ENCODE assay signal across 9 mouse cellular contexts in the genomic region with DNA sequence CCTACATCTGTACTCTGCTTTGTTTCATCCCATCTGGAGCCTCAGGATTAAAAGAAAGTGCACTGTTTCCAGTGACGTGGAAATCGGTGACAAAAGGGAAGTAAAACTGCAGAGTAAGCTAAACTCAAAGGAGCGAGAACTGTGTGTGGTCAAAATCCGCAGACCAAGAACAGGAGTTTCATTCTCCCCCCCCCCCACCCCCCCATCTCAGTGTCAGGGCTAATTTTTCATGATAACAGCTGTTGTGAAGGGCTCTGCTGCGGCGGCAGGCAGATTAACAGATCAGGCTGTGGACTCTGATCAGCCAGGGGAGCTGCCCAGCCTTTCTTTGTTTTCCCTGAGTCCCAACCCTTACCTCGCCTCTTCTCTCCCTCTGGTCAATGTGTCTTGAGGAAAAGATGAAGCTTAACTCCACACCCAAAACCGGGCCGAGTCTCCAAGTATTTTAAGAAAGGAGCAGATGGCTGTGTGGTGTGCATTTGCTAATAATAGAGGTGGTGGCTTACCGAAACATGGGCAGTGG. TPM values are rescaled to one million over a fixed set of nuclear protein-coding genes. Genes with fewer than 3 reads are reported as not detected.
DNase-seq lines count a peak whose midpoint lies in the region; ATAC-seq and TF ChIP-seq lines count a peak whose summit lies in the region.
"Had no signal": no experiment of that assay in that cellular context is flagged by ENCODE, and none has a peak within 500 bp of the region (broad histone marks: within the 10 kb centered on the region; RNA-seq: fewer than 3 reads in every experiment).

No protein-coding gene starts in this region.

- TF ChIP-seq RAD21 in CH12.LX (IDR thresholded peaks at IDR 0.05; ENCODE audit: low read depth, low read length): no peak

- H3K79me2 ChIP-seq in CH12.LX (replicated peaks; ENCODE audit: control insufficient read depth, extremely low read depth, insufficient read depth, poor library complexity, severe bottlenecking): no peaks in the 10 kb centered on the region
- no peaks in the 10 kb centered on the region for H3K79me2 ChIP-seq in myocyte (ENCODE audit: control insufficient read depth, insufficient read depth)

- 0 out of 2 replicates have a peak, but pooled peaks have one; percentile 27 for ATAC-seq in kidney, embryonic 16.5 days (ENCODE audit: low FRiP score, low TSS enrichment)
- 0 out of 2 replicates have a peak, but pooled peaks have one; percentile 11 for ATAC-seq in embryonic facial prominence, embryonic 15.5 days (ENCODE audit: insufficient number of reproducible peaks, low FRiP score, low TSS enrichment, low read depth)

- H3K27me3 ChIP-seq in kidney, embryonic 16.5 days (ENCODE audit: insufficient read depth, low read length): no peaks in the 10 kb centered on the region
- H3K27me3 ChIP-seq in CH12.LX (replicated peaks) (no peaks in the 10 kb centered on the region), myocyte (ENCODE audit: control insufficient read depth, insufficient read depth, insufficient read length) (no peaks in the 10 kb centered on the region)
- H3K27me3 ChIP-seq in embryonic facial prominence, embryonic 15.5 days: no peaks in the 10 kb centered on the region

- in situ Hi-C loops in CH12.LX (cut with MboI; ENCODE audit: low pct_ligation_motif_present, low pct_unique_long_range_greater_than_20kb, low sequenced_read_pairs): no loop called here

- peak; percentile 61 for TF ChIP-seq EP300 in CH12.LX (IDR thresholded peaks at IDR 0.05; ENCODE audit: low read length)

- H3K4me1 ChIP-seq in kidney, embryonic 16.5 days (ENCODE audit: insufficient read depth, low read length): no peaks in the 10 kb centered on the region
- peaks cover 4 to 15% of the 10 kb centered on the region in 2 experiments; a peak in 2 of 4 replicates for H3K4me1 ChIP-seq in CH12.LX (ENCODE audit: control insufficient read depth in 1 of 2, insufficient read depth in 2 of 2)
- no peaks in the 10 kb centered on the region for H3K4me1 ChIP-seq in embryonic facial prominence, embryonic 15.5 days
- H3K4me1 ChIP-seq: hindbrain, embryonic 10.5 days had no signal

- TF ChIP-seq CTCF in CH12.LX (conservative IDR thresholded peaks at IDR 0.05 in 1 of 2, IDR thresholded peaks at IDR 0.05 in 1 of 2; ENCODE audit: low read depth in 2 of 2, low read length in 2 of 2): no peak

- TF ChIP-seq POLR2A in CH12.LX (IDR thresholded peaks at IDR 0.05; ENCODE audit: low read depth, low read length) (no peak), myocyte (IDR thresholded peaks at IDR 0.05; ENCODE audit: insufficient read length, low read depth) (no peak)

- H3K36me3 ChIP-seq in kidney, embryonic 16.5 days (ENCODE audit: insufficient read depth, low read length): no peaks in the 10 kb centered on the region
- H3K36me3 ChIP-seq in CH12.LX (replicated peaks in 1 of 2; ENCODE audit: control insufficient read depth in 1 of 2, insufficient read depth in 1 of 2, low read length in 1 of 2) (no peaks in the 10 kb centered on the region), myocyte (ENCODE audit: control insufficient read depth, insufficient read depth) (no peaks in the 10 kb centered on the region)
- H3K36me3 ChIP-seq in embryonic facial prominence, embryonic 15.5 days: no peaks in the 10 kb centered on the region
- H3K36me3 ChIP-seq: hindbrain, embryonic 10.5 days had no signal

- no peak overlapping the region for H3ac ChIP-seq in myocyte (ENCODE audit: control insufficient read depth, insufficient read length)

- H3K9ac ChIP-seq in kidney, embryonic 16.5 days (replicated peaks; ENCODE audit: low read length): 0 out of 2 replicates have a peak overlapping the region, but pooled peaks have one; percentile 3
- no peak overlapping the region for H3K9ac ChIP-seq in CH12.LX (ENCODE audit: insufficient read depth, low read depth)
- no peak overlapping the region for H3K9ac ChIP-seq in embryonic facial prominence, embryonic 15.5 days

- no peak for DNase-seq in kidney, postnatal 14 days
- peak; percentile 69 for DNase-seq in CH12.LX (ENCODE audit: extremely low read depth)
- DNase-seq in urinary bladder, postnatal 36 days (ENCODE audit: low spot score in 2 of 2): no peak
- DNase-seq in embryo, embryonic 10 days (ENCODE audit: low spot score): no peak
- DNase-seq in layer of hippocampus, adult 8-10 months (ENCODE audit: low spot score in 2 of 2): no peak

- H3K4me2 ChIP-seq in kidney, embryonic 16.5 days (replicated peaks; ENCODE audit: low read depth, low read length): no peak overlapping the region
- H3K4me2 ChIP-seq in CH12.LX (ENCODE audit: insufficient read depth, low read depth, poor library complexity, severe bottlenecking) (peak overlapping the region; percentile 43; the same call in 1 of the 2 replicates), myocyte (ENCODE audit: low read depth) (peak overlapping the region; percentile 49)
- no peak overlapping the region for H3K4me2 ChIP-seq in embryonic facial prominence, embryonic 15.5 days (replicated peaks)

- no peaks in the 10 kb centered on the region for H3K9me3 ChIP-seq in kidney, embryonic 16.5 days (ENCODE audit: low read length)
- H3K9me3 ChIP-seq in CH12.LX (replicated peaks; ENCODE audit: low read length): peaks cover 11% of the 10 kb centered on the region
- no peaks in the 10 kb centered on the region for H3K9me3 ChIP-seq in embryonic facial prominence, embryonic 15.5 days (replicated peaks)
- H3K9me3 ChIP-seq: hindbrain, embryonic 10.5 days had no signal

- dilution Hi-C loops in CH12.LX (cut with MboI; ENCODE audit: extremely low pct_ligation_motif_present, extremely low pct_unique_long_range_greater_than_20kb, low sequenced_read_pairs): no loop called here

- 34% methylated on average over 10 of the region's 10 CpGs for WGBS in kidney, embryonic 16.5 days
- 36% methylated on average over 10 of the region's 10 CpGs for WGBS in embryonic facial prominence, embryonic 15.5 days

- H3K4me3 ChIP-seq in kidney, embryonic 16.5 days (ENCODE audit: low read length): no peak overlapping the region
- H3K4me3 ChIP-seq in CH12.LX (replicated peaks in 1 of 3; ENCODE audit: low read depth in 2 of 3, low read length in 2 of 3, poor library complexity in 1 of 3) (no peak overlapping the region), myocyte (no peak overlapping the region)
- no peak overlapping the region for H3K4me3 ChIP-seq in embryonic facial prominence, embryonic 15.5 days (replicated peaks)
- H3K4me3 ChIP-seq: hindbrain, embryonic 10.5 days had no signal

- no peak overlapping the region for H3K27ac ChIP-seq in kidney, embryonic 16.5 days (ENCODE audit: low read length)
- no peak overlapping the region for H3K27ac ChIP-seq in CH12.LX (ENCODE audit: insufficient read depth, low read depth)
- H3K27ac ChIP-seq in embryonic facial prominence, embryonic 15.5 days (replicated peaks): no peak overlapping the region
- H3K27ac ChIP-seq: hindbrain, embryonic 10.5 days had no signal

TF ChIP-seq in CH12.LX, 34 proteins besides CTCF, POLR2A, EP300 and RAD21 (continues in another document):
- TF ChIP-seq SIN3A (IDR thresholded peaks at IDR 0.05; ENCODE audit: low read length) (no peak), MXI1 (IDR thresholded peaks at IDR 0.05; ENCODE audit: low read depth, low read length) (no peak), JUND (conservative IDR thresholded peaks at IDR 0.05; ENCODE audit: low read depth, low read length) (no peak), IRF4 (IDR thresholded peaks at IDR 0.05; ENCODE audit: low read depth, low read length) (peak; percentile 75), CHD1 (IDR thresholded peaks at IDR 0.05; ENCODE audit: low read depth, low read length) (no peak), USF2 (conservative IDR thresholded peaks at IDR 0.05; ENCODE audit: low read depth, low read length) (no peak), POLR2AphosphoS2 (IDR thresholded peaks at IDR 0.05; ENCODE audit: low read depth, low read length) (no peak), ETS1 (conservative IDR thresholded peaks at IDR 0.05; ENCODE audit: low read depth, low read length) (peak; percentile 83), UBTF (IDR thresholded peaks at IDR 0.05; ENCODE audit: low read depth, low read length) (no peak), E2F4 (IDR thresholded peaks at IDR 0.05; ENCODE audit: insufficient replicate concordance, low read depth, low read length) (no peak), MAFK (IDR thresholded peaks at IDR 0.05; ENCODE audit: insufficient replicate concordance, low read length) (peak; percentile 99), SMC3 (IDR thresholded peaks at IDR 0.05; ENCODE audit: low read depth, low read length) (no peak), MYC (IDR thresholded peaks at IDR 0.05; ENCODE audit: low read depth, low read length) (no peak)

TF ChIP-seq in myocyte, 11 proteins besides CTCF, POLR2A, EP300 and RAD21:
- peak in 2 of 3 experiments; percentile 1 to 59 for TF ChIP-seq MYOG (IDR thresholded peaks at IDR 0.05; ENCODE audit: control insufficient read depth in 1 of 3, insufficient read depth in 1 of 3, insufficient read length in 2 of 3, low read depth in 2 of 3)
- TF ChIP-seq TCF12 (IDR thresholded peaks at IDR 0.05; ENCODE audit: insufficient read depth, poor library complexity, severe bottlenecking): no peak
- peak in 2 of 3 experiments; percentile 19 to 22 for TF ChIP-seq MYOD1 (IDR thresholded peaks at IDR 0.05; ENCODE audit: control insufficient read depth in 1 of 3, insufficient read length in 2 of 3, low read depth in 2 of 3)

RNA-seq across cellular contexts. Expression of a gene that starts 6.7 kb away (rescaled TPM):
- polyA plus RNA-seq in kidney, embryonic 16.5 days (2015; fragmentation: Nextera tagmentation; extraction: Ambion mirVana): 23.4 and 25.7 TPM in 2 replicates
- total RNA-seq in CH12.LX (2012; rRNA removed) (30.1 and 34.5 TPM in 2 replicates), CH12.LX (2014; rRNA removed) (27.6 and 30.4 TPM in 2 replicates)
- polyA plus RNA-seq in CH12.LX (2012; ENCODE audit: insufficient read length, low read depth) (31.5 and 51.9 TPM in 2 replicates), myocyte (2012; fragmentation: generic; extraction: Trizol) (14.1 TPM)
- polyA plus RNA-seq in embryonic facial prominence, embryonic 15.5 days (2015; fragmentation: Nextera tagmentation; extraction: Ambion mirVana): 19.3 and 21.0 TPM in 2 replicates
- total RNA-seq in layer of hippocampus, adult 8-10 months (2022): 10 to 100 TPM; 62.6 to 72.7 (median 69.0) TPM

Comparison
In these comparisons a context has a peak if more than half of its experiments do, and no peak if none do; other contexts are left out.
1. H3K4me2 ChIP-seq: peak in CH12.LX (single experiment) and myocyte (single experiment); none in kidney, embryonic 16.5 days (single experiment) and embryonic facial prominence, embryonic 15.5 days (single experiment).